Mouse (Mus musculus) activated CD4-positive, CD25-positive, alpha-beta regulatory T cell, adult 4 months (primary cell): ENCODE measurements around the gene Kcng3. TPM values are rescaled to one million over a fixed set of nuclear protein-coding genes. Genes with fewer than 3 reads are reported as not detected.

Experiments used
- ATAC-seq: one replicate; pipeline ENCODE4 v1.8.0; 2017
- polyA plus RNA-seq, 2 experiments: library from polyadenylated mRNA; unstranded; fragments of 100-300 nt; shearing (Covaris generic); gene quantifications; one replicate each; pipeline ENCODE4 v1.2.1; 2017

Gene Kcng3
- under 1 TPM in 1 of 2 experiments, not detected in 1; 0.13 TPM for polyA plus RNA-seq

- ATAC-seq = peak; percentile 53
Observed at GRCm38 (mm10) chr17:83631783-83632652, at the start of gene Kcng3. TSS of gene Kcng3 (minus strand) at chr17:83631895.

DNA sequence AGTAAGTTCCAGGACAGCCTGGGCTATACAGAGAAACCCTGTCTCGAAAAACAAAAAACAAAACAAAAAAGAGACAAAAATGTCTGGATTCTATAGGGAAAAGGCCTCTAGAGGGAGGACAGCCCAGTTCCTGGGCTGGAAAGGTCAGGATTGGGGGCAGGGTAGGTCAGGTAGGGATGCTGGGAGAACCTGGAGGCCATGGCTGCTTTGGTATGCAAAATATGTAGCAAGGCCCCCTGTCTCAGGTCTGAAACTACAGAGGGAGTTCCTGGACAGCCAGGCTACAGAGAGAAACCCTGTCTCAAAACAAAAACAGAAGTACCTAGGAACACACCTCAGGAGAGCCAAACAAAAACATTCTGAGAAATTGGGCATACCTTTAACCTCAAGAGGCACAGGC lies 45.7 kb upstream of the Kcng3 start:
- ATAC-seq = no peak

- no peak for ATAC-seq
Observed at GRCm38 (mm10) chr17:83672685-83673084, 41.0 kb upstream of the Kcng3 start.

GRCm38 (mm10) chr17:83667934-83668690 lies 36.4 kb upstream of the Kcng3 start:
- no peak for ATAC-seq

DNA sequence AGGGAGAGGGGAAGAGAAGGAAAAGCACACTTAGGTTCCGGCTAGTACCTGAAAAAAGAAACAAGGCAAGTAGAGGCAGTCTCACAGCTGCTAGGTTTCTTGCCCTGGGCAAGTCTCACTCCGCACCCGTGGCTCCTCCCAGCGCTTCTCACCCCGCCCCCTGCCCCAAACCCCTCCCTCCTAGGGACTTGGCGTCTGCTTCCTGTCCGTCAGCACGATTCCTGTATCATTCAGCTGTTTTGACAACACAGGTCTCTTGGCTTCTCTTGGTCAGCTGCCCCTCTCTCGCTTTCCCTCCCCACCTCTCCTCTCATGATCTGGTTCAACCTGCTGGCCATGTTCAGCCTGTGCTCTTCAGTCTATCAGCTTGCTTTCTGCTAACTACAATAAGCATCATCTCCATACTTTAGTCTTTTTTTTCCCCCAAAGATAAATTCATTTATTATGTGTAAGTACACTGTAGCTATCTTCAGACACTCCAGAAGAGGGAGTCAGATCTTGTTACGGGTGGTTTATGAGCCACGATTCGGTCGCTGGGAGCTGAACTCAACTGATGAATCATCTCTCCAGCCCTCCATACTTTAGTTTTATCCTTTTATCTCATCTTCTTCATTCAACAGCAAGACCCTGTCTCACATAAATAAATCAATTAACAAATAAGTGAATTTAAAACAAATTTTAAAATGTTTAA lies 35.0 kb upstream of the Kcng3 start:
- ATAC-seq = no peak

DNA sequence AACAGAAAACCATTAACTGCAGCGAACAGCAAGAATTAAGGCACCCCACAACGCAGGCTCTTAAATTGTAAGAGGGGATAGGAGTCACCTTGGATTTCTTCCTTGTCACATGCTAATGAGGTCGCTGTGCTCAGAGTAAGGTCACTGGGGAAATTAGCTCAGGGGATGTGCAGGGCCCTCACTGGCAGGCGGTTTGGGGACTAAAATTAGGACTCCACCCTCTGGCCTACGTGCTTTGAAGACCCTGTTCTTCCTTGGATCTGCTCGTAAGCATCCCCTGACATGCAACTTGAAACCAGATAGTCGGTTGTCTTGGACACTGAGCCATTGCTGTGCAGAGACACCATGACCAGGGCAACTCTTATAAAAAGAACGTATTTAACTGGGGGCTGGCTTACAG lies 33.1 kb upstream of the Kcng3 start:
- ATAC-seq = no peak

DNA sequence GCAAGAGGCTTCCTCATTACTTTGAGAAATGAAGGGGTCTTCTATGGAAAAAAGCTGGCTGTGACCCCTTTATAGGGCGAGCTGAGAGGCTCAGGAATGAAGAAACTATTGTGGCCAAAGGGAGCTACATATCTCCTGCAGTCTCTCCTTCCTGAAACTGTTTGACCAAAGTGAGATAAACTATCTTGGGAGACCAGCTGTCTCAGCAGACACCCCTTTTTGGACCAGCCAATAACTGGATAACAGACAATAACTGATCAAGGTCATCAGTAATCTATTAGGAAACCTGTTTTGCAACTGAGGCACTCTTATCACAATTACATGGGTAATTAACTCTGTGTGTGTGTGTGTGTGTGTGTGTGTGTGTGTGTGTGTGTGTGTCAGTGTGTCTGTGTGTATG lies 27.2 kb upstream of the Kcng3 start:
- no peak for ATAC-seq

DNA sequence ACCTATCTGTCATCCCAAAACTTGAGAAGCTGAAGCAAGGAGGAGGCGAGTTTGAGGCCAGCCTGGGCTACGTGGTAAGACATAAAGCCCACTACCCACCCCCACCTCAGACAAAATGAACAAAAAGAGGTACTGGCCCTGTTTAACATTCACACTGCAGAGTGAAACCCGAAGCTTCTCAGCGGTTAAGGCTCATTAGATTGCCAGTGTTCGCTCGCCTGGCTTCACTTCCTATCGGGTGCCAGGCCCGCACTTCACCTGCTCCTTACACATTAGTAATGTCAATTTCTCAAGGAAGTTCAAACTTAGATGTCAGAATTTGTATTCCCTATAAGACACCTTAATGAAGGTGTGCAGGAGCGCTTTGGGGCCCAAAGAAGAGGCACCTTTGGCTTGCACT lies 25.7 kb upstream of the Kcng3 start:
- no peak for ATAC-seq

- ATAC-seq = no peak
Observed at GRCm38 (mm10) chr17:83655732-83656131, 24.0 kb upstream of the Kcng3 start.

GRCm38 (mm10) chr17:83654651-83655136 lies 23.0 kb upstream of the Kcng3 start:
- peak; percentile 95 for ATAC-seq

GRCm38 (mm10) chr17:83653635-83654034 lies 21.9 kb upstream of the Kcng3 start:
- no peak for ATAC-seq

- no peak for ATAC-seq
Observed at GRCm38 (mm10) chr17:83650932-83651682, 19.4 kb upstream of the Kcng3 start.

DNA sequence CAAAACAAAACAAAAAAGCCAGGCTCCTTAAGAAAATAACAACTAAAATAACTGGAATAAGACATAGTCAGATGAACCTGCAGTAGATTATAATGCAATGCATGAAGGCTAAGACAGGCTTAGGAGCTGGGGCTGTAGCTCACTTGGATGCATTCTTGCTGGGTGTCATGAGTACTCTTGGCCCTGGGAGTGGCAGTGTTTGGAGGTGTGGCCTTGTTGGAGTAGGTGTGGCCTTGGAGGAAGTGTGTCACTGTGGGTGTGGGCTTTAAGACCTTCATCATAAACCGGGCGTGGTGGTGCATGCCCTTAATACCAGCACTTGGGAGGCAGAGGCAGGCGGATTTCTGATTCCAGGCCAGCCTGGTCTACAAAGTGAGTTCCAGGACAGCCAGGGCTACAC lies 18.3 kb upstream of the Kcng3 start:
- ATAC-seq = no peak

GRCm38 (mm10) chr17:83647413-83647812 lies 15.7 kb upstream of the Kcng3 start:
- no peak for ATAC-seq

- peak; percentile 67 for ATAC-seq
Observed at GRCm38 (mm10) chr17:83646425-83647163, 14.9 kb upstream of the Kcng3 start.

DNA sequence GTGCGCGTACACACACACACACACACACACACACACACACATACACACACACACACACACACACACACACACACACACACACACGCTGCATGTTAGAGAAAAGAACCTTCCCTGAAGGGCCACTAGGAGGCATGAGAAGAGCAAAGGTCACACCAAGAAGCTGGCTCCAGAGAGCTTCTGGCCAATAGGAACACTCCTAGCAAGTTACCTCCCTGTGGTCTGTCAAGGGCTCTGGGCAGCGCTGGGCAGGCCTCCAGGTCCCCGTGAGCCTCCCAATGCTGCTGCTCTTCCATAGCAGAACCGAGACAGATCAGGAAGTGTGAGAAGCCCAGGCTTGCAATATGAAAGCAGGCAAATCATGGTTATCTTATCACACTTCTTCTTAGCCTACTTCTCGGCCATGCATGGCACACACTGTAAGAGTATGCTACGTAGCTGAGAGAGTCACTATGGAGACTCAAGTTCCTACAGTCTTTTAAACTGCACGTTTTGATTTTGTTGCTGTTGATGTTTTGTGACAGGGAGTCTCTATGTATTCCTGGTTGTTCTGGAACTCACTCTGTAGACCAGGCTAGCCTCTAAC lies 13.6 kb upstream of the Kcng3 start:
- ATAC-seq = peak; percentile 63

DNA sequence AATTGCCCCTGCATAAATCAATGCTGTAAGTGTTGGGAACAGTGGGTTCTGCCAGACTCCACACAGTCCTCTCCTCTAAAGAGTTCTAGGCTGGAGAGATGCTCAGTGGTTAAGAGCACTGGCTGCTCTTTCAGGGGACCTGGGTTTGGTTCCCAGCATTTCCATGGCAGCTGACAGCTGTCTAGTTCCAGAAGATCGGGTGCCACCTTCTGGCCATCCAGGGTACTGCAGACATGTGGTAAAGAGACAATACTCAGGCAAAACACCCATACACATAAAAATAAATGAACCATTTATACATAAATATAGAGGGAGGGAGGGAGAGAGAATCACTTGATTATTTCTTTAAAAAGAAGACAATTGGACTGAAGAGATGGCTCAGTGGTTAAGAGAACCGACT lies 5.7 kb upstream of the Kcng3 start:
- no peak for ATAC-seq

DNA sequence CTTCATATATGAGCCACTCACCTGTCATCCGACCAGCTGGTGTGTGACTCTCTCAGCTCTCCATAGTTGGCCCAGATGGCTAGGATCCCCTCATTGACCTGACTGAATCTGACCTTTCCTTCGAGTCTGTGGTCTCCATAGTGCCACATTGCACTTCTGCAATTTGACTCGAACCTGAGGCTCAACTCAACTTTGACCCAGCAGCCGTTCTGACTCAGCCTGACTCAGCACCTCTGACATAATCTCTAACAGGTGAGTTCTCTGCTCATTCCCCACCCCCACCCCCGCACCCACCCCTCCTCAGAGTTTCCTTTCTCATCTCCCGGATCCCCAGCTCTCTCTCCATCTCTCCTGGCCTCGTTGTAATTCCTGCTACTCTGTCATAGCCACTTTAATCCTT lies 4.7 kb upstream of the Kcng3 start:
- ATAC-seq = no peak

DNA sequence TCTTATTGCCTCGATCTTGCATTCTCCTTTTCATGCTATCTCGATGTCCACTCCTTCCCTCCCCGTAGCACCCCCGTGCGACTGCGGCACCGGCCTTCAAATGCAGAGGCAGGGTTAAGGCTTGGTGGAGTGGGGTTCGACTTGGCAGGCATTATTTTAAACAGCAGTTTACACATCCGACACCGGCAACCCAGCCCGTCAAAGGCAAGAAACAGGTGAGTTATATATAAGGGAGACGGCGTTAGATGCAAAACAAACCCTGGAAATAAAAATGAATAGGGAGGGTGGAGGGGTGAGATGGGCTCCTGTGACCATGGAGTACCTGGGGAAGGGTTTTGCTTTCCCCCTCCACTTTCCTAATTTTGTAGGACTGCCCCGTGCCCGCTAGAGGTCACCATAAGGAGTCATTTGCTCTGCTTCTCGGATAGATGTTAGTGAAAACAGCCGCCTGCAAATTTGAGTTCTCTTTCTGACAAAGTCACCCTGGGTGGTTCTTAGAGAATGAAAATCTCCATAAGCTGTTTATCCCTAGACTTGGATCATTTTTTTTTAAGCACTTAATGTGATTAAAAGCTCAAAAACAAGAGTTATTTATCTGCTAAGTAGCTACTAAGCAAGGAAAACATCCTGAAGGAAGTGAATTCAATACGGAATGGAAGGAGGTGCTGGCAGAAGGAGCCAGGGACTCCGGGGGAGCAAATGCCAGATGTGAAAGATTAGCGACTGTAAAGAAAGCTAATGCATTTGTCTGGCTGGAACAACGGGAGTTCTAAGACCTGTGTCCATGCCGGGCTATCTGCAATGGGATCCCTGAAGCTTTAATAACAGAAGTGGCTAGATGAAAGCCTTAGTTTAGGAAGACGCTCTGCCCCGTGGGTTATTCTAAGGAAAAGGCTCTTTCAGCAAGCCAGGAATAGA lies 1.2 kb upstream of the Kcng3 start:
- peak; percentile 43 for ATAC-seq
